Mouse (Mus musculus) kidney, postnatal 36 days (tissue): ENCODE measurements around the gene Clk1.
"Not testable (repeated sequence)": the region's sequence is repeated elsewhere in the genome, so short reads cannot be mapped to it uniquely, and the experiment has no call there.

Experiments used
- DNase-seq, 2 experiments: peaks; one replicate each; pipeline ENCODE4 v3.0.0; 2021 to 2022; ENCODE audit warnings: mixed read lengths in 2 of 2

Clk1 gene

GRCm38 (mm10) chr1:58403745-58404144 is 20.1 kb downstream of the Clk1 start:
- no peak for DNase-seq

- DNase-seq: no peak
These were observed 22.5 kb downstream of the Clk1 start for GRCm38 (mm10) chr1:58401396-58401795.

GRCm38 (mm10) chr1:58397731-58398130 is 26.1 kb downstream of the Clk1 start:
- no peak for DNase-seq

GRCm38 (mm10) chr1:58396179-58396578 is 27.7 kb downstream of the Clk1 start:
- no peak for DNase-seq

GRCm38 (mm10) chr1:58395341-58395740 is 28.5 kb downstream of the Clk1 start:
- no peak for DNase-seq

- DNase-seq: peak; percentile 43 to 72
These were observed 30.3 kb downstream of the Clk1 start for GRCm38 (mm10) chr1:58393284-58394195.

- peak; percentile 95 to 96 for DNase-seq
These were observed 31.1 kb downstream of the Clk1 start, which contains the start of gene Bzw1 for GRCm38 (mm10) chr1:58392652-58393283. TSS of gene Bzw1 (plus strand) at chr1:58392898.

- no peak for DNase-seq
These were observed 31.6 kb downstream of the Clk1 start for GRCm38 (mm10) chr1:58392268-58392651.

- peak in 1 of 2 experiments; percentile 12 for DNase-seq
These were observed 32.2 kb downstream of the Clk1 start for GRCm38 (mm10) chr1:58391421-58392267.

GRCm38 (mm10) chr1:58382586-58383281 is 41.1 kb downstream of the Clk1 start:
- DNase-seq: peak; percentile 53 to 69

- DNase-seq: no peak
These were observed 48.2 kb downstream of the Clk1 start for GRCm38 (mm10) chr1:58375574-58376147.

GRCm38 (mm10) chr1:58374266-58374665 is 49.6 kb downstream of the Clk1 start:
- DNase-seq: not testable (repeated sequence)

GRCm38 (mm10) chr1:58369716-58370115 is 54.1 kb downstream of the Clk1 start:
- DNase-seq: no peak

GRCm38 (mm10) chr1:58366737-58367471 is 57.0 kb downstream of the Clk1 start:
- peak; percentile 21 to 44 for DNase-seq

- no peak for DNase-seq
These were observed 58.0 kb downstream of the Clk1 start for GRCm38 (mm10) chr1:58365829-58366228.

- DNase-seq: peak; percentile 16 to 43
These were observed 59.3 kb downstream of the Clk1 start for GRCm38 (mm10) chr1:58364551-58364950.

GRCm38 (mm10) chr1:58362296-58362695 is 61.6 kb downstream of the Clk1 start:
- DNase-seq: peak in 1 of 2 experiments; percentile 20
